Mouse (Mus musculus) embryo, embryonic 11.5 days (tissue): ENCODE measurements around the gene Cer1.

Source experiments
- DNase-seq: peaks from one replicate; pipeline ENCODE4 v3.0.0-alpha.2; 2012; ENCODE audit warnings: low read depth, low spot score

Cer1 gene

GRCm38 (mm10) chr4:82874791-82875190, 10.2 kb downstream of the Cer1 start:
- no peak for DNase-seq

GRCm38 (mm10) chr4:82872548-82872947, 12.4 kb downstream of the Cer1 start:
- no peak for DNase-seq

DNA sequence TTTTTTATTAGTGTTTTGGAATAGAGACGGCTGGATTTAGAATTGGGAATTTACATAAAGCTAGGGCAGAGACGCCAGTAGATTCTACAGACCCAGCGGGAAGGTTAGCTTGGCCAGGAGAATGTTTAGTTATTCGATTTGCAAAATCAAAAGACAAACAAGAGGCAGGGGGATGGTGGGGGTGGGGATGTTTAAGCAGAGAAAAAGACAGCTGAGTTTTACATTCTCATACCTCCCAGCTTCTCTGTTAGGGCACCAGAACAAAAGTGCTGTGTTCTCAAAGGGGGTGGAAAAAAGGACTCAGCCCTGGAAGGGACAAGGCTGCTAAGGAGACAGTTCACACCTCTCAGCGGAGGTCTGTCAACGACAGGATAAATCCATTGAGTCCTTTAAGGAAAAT, 12.8 kb downstream of the Cer1 start:
- no peak for DNase-seq

DNA sequence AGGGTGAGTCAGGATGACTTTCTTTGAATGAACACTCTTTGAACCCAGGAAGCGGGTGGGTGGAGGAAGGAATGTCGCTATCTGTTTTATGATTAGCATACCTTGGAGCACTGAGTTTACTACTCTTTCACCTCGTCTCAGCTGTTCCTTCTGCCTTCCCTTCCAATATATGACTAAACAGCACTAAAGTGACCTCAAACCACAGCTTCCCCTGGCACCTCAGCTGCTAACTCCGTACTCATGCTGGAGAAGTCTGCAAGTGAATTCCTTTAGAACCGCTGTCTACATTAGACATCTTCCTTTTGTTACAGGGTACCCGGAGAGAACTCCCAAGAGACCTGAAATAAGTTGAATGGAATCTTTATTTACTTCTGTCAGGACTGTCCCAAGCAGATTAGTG, 14.0 kb downstream of the Cer1 start:
- no peak for DNase-seq

- no peak for DNase-seq
Observed at GRCm38 (mm10) chr4:82867731-82868445, 17.1 kb downstream of the Cer1 start.

DNA sequence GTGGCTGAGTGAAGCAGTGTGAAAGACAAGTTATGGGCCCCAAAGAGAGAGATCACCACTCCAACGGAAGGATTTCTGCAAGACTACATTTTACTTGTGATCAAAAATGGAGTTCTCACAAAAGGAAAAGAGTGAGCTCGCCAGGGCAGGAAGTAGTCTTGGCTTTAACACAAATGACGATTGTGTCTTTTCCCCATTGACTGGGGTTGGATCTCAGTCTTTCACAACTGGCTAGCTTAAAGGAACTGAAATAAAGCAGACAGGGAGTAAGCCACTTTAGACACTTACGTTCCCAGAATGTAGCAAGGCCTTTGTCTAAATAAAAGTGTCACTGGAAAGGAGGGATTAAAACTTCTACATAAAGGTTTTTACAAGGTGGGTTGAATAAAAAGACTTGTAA, 17.8 kb downstream of the Cer1 start:
- DNase-seq, result no peak

DNA sequence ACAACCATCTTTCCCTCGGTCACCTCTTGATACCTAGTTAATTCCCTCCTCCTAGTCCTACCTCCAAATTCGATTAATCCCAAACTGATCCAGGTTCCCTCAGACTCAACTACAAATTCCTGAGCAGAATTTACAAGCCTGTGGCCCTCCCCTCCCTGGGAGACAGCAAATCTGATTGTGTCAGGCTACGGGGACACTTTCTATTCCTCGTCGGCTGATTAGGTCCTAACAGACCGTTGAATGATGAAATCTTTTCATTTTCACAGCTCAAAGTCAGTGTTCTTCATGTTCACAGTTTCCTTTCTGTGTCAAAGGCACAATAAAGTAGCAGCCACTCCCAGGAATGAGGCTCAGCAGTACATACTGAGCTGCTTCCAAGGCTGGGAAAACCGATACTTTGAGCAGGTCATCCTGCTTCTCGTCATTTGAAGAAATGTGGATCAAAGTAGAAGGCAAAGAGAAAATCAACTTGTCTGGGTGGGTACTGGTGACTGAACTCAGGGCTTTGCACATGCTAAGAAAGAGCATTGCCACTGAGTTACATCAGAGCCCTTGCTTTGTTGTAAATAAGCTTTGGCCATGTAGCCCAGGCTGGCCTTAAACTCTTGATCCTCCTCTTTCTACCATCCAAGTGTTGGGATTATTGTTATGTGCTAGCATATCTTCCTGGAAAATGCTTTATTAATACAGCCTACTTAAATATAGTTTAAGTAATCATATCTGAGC, 19.8 kb downstream of the Cer1 start:
- no peak for DNase-seq

DNA sequence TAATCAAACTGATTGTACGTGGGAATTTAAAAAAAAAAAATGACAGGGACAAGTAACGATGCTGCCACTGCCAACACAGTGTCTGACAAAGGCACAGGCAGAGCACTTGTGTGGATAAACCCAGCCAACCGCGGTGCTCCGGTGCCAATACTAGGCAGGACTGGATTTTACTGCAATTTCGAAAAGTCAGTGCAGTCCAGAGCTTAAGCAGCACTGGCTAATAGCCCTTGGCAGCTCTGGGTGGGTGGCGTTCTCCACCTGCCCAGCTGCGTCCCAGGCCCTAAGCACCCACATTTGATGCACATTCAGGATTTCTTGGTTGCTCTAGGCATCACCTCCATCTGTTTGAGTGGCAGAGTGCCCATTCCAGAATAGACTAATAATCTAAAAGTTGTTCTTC, 21.6 kb downstream of the Cer1 start:
- no peak for DNase-seq

- DNase-seq, result no peak
Observed at GRCm38 (mm10) chr4:82861451-82861850, 23.5 kb downstream of the Cer1 start.

GRCm38 (mm10) chr4:82860566-82860965, 24.4 kb downstream of the Cer1 start:
- no peak for DNase-seq

DNA sequence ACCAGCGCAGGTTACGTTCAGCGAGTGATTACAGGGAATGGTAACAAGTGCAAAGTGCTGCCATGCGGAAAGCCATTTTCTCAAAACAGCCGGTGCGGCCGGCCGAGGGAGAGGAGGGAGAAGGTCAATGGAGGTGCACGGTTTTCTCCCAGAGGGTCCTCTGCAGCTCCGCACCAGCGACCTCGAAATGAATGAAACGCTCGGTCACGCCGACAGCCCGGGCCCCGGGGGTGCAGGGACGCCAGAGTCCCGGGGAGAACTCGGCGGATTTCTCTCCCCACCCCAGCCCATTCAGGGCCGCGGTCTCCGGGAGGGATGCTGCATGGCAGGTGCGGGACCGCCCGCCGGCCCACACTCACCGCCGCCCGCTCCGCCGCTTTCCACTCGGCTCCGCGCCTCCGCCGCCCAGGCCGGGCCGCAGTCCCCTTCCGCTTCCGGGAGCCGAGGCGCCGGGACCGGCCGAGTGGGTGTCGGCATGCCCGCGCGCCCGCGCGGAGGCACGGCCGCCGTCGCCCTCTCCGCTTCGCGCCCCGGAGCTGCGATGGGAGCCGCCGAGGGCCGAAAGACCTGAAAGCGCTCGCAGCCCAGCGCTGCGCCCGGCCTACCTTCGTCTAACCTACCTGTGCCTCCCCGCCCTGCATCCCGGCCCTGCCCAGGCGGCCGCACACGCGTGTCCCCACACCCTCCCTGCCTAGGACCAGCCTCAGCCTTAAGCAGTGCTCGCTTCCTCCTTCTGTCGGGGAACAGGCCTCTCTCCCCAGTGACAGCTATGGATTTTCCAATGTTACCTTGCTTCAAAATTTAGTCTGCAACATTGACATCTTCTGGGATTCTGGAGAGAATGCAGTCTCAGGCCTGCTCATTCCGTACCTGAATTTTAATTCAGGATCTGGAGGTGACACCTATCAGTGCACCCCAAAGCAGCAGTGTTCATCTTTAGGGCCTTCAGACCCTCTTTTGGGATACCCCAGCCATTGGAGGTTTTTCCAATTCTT, 25.5 kb downstream of the Cer1 start, which contains the start of gene Zdhhc21:
Zdhhc21 (minus strand) TSS at position 828 of the 995 bp plus-strand sequence.
- peak; percentile 32 for DNase-seq

- no peak for DNase-seq
Observed at GRCm38 (mm10) chr4:82858431-82859010, 26.4 kb downstream of the Cer1 start.

GRCm38 (mm10) chr4:82856986-82857385, 28.0 kb downstream of the Cer1 start:
- no peak for DNase-seq

DNA sequence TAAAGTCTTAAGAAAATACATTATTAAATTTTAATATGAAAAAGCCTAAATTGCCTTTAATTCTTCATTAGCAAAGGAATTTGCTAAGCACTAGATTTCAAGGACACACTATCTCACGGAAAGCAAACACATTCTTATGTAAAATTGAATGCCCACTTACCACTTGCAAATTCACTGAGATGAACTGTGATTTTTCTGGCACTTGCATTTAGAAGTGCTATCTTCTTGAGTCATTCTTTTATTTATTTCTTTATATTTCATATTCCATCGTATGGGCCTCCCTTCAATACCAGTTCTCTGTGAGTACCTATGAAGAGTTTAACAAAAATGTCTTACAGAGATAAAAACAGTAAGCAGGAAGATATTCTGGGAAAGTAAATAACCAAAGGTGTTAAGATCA, 31.1 kb downstream of the Cer1 start:
- no peak for DNase-seq

DNA sequence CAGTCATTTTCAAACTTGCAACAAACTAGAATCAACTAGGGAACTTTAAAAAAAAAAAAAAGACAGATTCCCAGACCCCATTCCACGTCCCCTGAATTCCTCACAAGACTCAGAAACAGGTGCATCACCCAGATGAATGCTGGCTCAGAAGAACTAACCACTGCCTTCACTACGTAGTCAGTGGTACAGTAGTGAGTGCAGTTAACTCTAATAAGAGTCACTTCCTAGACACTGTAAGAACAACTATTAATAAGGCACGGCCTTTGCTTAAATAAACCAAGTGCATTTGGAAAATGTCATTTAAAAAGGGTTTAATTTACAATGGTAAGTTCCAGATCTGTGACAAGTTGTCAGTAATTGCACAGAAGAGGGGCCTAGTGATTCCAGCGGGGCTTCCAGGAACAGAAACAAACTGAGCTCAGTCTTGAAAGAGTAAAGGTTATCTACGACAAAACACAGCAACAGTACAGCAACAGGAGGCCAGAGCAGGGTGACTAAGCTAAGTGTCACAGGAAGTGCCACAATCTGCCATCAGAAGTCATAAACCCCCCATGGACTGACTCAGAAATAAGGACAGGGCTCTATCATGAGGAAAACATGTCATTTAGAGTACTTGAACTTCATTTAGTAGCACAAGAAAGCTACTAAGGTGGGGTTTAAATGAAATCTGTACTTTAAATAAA, 36.3 kb downstream of the Cer1 start:
- DNase-seq, result no peak

DNA sequence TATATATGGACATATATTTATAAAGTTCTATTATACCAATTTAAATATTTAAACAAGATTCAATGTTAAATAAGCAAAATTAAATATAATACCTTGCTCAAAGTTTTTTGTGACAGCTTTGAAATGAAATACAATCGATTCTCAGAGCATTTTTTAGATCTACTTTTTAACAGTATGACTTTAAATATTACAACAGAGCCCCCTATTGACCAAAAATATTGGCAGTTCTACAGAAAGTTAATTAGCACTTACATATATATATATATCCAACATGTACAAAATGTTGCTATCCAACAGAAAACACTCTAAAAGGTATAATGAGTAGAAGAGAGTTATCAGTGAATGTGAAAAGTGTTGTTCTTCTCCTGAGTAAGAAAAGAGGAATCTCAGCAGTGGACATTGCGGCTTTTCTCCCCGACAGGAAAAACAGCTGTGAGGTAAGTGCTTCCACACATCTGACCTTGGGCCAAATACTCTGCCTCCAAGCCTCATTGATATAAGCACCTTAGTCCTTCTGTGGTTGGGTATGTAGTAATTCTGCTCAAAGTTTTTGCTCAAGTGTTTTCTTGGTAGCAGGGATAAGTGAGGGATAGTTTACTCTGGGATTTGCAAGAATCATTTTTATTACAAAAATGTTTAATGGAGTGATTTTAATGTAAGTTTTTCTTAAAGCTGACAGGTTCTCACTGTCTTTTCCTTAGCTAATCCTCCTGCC, 47.3 kb downstream of the Cer1 start:
- no peak for DNase-seq
